Comparison of ENCODE assay signal across 13 mouse cellular contexts in the genomic region with DNA sequence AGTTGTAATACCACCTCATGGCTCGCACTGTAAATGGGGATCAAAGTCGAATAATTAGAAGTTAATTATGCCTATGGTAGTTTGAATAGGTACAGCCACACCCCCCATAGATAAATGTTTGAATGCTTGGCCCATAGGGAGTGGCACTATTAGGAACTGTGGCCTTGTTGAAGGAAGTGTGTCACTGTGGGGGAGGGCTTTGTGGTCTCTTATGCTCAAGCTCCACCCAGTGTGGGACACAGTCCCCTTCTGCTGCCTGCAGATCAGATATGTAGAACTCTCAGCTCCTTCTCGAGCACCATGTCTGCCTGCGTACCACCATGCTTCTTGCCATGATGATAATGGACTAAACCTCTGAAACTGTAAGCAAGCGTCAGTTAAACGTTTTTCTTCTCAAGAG.
DNase-seq lines count a peak whose midpoint lies in the region; ATAC-seq lines count a peak whose summit lies in the region.
"Had no signal": no experiment of that assay in that cellular context is flagged by ENCODE, and none has a peak within 500 bp of the region (broad histone marks: within the 10 kb centered on the region; RNA-seq: fewer than 3 reads in every experiment).

No protein-coding gene starts in this region.

- no peaks in the 10 kb centered on the region for H3K27me3 ChIP-seq in heart, embryonic 15.5 days
- no peaks in the 10 kb centered on the region for H3K27me3 ChIP-seq in embryonic facial prominence, embryonic 13.5 days
- H3K27me3 ChIP-seq in limb, embryonic 13.5 days: no peaks in the 10 kb centered on the region
- H3K27me3 ChIP-seq: hindbrain, embryonic 15.5 days had no signal

- intact Hi-C loops in heart, postnatal 36 days (cut with DNase I): no loop called here

- no peak overlapping the region for H3K4me3 ChIP-seq in heart, embryonic 15.5 days
- H3K4me3 ChIP-seq in embryonic facial prominence, embryonic 13.5 days: no peak overlapping the region
- no peak overlapping the region for H3K4me3 ChIP-seq in limb, embryonic 13.5 days
- H3K4me3 ChIP-seq: hindbrain, embryonic 15.5 days had no signal

- ATAC-seq in heart, embryonic 15.5 days (replicated peaks; ENCODE audit: insufficient number of reproducible peaks, insufficient read depth, low FRiP score, low read depth): no peak
- no peak for ATAC-seq in embryonic facial prominence, embryonic 13.5 days (ENCODE audit: insufficient number of reproducible peaks, insufficient read depth, low FRiP score, low TSS enrichment, low read depth)
- ATAC-seq in limb, embryonic 13.5 days (ENCODE audit: low FRiP score, low read depth): no peak
- ATAC-seq: midbrain, embryonic 16.5 days had no signal

- peaks cover 11% of the 10 kb centered on the region for H3K4me1 ChIP-seq in heart, embryonic 15.5 days (replicated peaks)
- peaks cover 12% of the 10 kb centered on the region for H3K4me1 ChIP-seq in embryonic facial prominence, embryonic 13.5 days
- peaks cover 27% of the 10 kb centered on the region for H3K4me1 ChIP-seq in limb, embryonic 13.5 days

- H3K27ac ChIP-seq in heart, embryonic 15.5 days: peak overlapping the region; percentile 18; the same call in 1 of the 2 replicates
- peak overlapping the region; percentile 23; the same call in 1 of the 2 replicates for H3K27ac ChIP-seq in embryonic facial prominence, embryonic 13.5 days
- H3K27ac ChIP-seq in limb, embryonic 13.5 days: 0 out of 2 replicates have a peak overlapping the region, but pooled peaks have one; percentile 56
- H3K27ac ChIP-seq: hindbrain, embryonic 15.5 days had no signal

- H3K36me3 ChIP-seq in heart, embryonic 15.5 days: no peaks in the 10 kb centered on the region
- 0 out of 2 replicates have a peak, but pooled peaks cover 6% of the 10 kb centered on the region for H3K36me3 ChIP-seq in embryonic facial prominence, embryonic 13.5 days
- no peaks in the 10 kb centered on the region for H3K36me3 ChIP-seq in limb, embryonic 13.5 days
- H3K36me3 ChIP-seq: hindbrain, embryonic 15.5 days had no signal

- 87% methylated on average over 6 of the region's 6 CpGs for WGBS in heart, embryonic 15.5 days
- 89% methylated on average over 6 of the region's 6 CpGs for WGBS in embryonic facial prominence, embryonic 13.5 days
- 85% methylated on average over 6 of the region's 6 CpGs for WGBS in limb, embryonic 13.5 days

- H3K9ac ChIP-seq in heart, embryonic 15.5 days: no peak overlapping the region
- no peak overlapping the region for H3K9ac ChIP-seq in embryonic facial prominence, embryonic 13.5 days
- no peak overlapping the region for H3K9ac ChIP-seq in limb, embryonic 13.5 days
- H3K9ac ChIP-seq: hindbrain, embryonic 15.5 days; lung, embryonic 14.5 days had no signal

- DNase-seq in heart, postnatal 36 days: no peak
- peak; percentile 57 for DNase-seq in ES-CJ7 (ENCODE audit: low read depth, low spot score)
- DNase-seq in ovary, postnatal 14 days (ENCODE audit: low spot score): no peak
- DNase-seq in cerebellum, adult 8-10 months: no peak
- DNase-seq: adrenal gland, postnatal 36 days; kidney, adult 9 months; thymus, adult 18-20 months had no signal

- no peaks in the 10 kb centered on the region for H3K9me3 ChIP-seq in heart, embryonic 15.5 days (replicated peaks)
- H3K9me3 ChIP-seq in embryonic facial prominence, embryonic 13.5 days: no peaks in the 10 kb centered on the region
- H3K9me3 ChIP-seq in limb, embryonic 13.5 days: no peaks in the 10 kb centered on the region
- H3K9me3 ChIP-seq: hindbrain, embryonic 15.5 days had no signal

- no peak overlapping the region for H3K4me2 ChIP-seq in heart, embryonic 15.5 days
- H3K4me2 ChIP-seq in embryonic facial prominence, embryonic 13.5 days: no peak overlapping the region
- H3K4me2 ChIP-seq in limb, embryonic 13.5 days (replicated peaks): no peak overlapping the region
- H3K4me2 ChIP-seq: hindbrain, embryonic 15.5 days; lung, embryonic 14.5 days had no signal
